Mouse (Mus musculus): ENCODE measurements at regions not wholly inside any gene's neighbourhood (a gene's known extent, or its start where the extent isn't known, plus 50 kb on each side); places are given as distances from the start of the nearest gene placed in this dataset.

- no peak for TF ChIP-seq GATA1 (IDR thresholded peaks at IDR 0.05; ENCODE audit: borderline replicate concordance, low read length)
- no peak for TF ChIP-seq FLI1 (IDR thresholded peaks at IDR 0.05; ENCODE audit: low read length)
These were observed 90.4 kb upstream of the Tspan5 start for GRCm38 (mm10) chr3:138651361-138652205.

Data from megakaryocyte, embryonic 14.5 days (primary cell).